Mouse (Mus musculus) induced T-regulatory cell, adult 2 months (primary cell): Measurements from ENCODE around the gene Glis3.

Experiments used
- DNase-seq: peaks from one replicate; pipeline ENCODE4 v3.0.0-alpha.2; 2012; ENCODE audit warnings: low read depth

Gene Glis3

DNA sequence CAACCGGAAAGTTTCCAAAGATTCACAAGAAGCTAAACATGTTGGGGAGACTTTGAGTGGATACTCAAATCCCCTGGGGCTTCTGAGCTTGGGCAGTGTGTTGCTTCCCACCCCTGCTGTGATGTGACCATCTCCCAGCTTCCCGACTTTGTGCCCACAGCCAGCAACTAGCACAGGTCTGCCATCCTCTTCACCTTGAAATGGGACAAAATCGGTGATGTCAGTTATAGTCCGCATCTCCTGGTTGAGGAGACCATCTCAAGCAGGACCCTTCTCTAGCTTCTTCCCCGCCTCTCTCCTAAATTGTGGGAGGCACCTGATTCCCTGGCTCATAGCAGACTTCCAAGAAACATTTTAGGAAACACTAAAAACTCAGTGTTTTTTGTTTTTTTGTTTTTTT is 352.3 kb downstream of the Glis3 start:
- DNase-seq, result no peak

DNA sequence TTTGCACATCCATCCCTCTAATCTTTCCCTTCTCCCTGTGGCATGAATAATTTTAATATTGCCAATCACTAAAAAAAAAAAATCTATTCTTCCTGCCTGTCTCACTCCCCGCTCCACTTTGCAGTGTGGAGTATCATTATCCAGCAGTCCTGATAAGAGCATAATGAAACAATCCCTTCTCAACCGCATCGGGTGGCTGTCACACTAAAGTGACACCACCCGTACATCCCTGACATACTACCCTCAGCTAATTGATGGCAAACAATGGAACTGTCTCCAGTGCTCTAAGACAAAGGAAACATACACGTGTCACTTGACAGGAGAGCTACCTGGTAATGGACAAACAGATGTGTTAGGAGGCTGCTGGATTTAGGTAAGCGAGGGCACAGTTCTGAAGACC is 373.8 kb downstream of the Glis3 start:
- DNase-seq, result no peak

DNA sequence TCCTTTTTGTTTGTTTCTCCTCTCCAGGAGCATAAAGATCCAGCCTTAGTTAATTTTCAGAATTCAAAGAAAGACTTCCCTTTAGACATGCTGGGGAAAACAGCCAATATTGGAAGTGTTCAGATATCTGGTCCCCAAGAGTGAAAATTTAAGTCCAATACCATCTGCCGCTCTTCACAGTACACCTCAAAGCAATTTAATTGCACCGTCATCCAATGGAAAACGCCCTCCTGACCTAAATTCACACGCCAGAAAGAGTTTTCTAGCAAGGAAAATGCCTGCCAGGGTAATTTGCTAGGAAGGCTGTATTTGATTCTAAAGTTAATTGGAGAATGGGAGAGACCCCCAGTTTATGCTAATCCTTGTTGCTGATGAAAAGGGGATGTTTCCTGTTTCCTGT is 374.4 kb downstream of the Glis3 start:
- no peak for DNase-seq

DNA sequence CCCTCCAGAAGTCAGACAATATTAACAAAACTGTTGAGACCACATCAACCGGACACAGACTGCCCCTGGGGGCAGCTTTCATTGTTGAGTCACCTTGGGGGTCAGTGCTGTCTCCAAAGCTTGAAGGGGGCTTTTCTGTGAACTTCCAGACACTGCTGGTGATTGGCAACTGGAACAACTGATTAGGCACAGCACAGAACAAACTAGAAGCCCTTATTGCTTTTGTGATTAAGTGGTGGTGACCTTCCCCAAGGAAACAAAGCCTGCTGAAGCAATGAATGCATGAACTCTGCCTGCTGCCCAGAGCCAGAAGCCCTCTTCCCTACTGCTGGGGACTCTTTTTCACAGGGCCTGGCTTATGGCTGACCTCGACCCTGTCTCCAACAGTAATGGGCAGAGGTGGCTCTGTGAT is 377.0 kb downstream of the Glis3 start:
- no peak for DNase-seq

DNA sequence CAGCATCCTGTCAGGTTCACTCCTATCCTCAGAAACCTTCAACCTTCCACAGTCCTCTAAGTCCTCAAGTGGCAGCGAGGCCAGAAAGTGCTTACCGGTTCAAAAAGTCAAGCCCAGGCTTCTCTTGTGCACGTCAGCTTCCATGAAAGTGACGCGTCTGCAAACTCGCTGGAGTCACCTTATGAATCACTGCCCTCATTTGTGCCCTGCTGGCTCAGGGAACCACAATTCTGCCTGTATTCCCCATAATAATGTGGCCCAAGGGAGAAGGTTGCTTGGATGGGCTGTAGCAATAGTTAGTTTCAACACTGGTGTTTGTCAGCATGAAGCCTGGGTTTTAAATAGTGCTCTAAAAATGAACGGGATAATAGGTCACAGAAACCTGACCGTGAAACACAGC is 379.7 kb downstream of the Glis3 start:
- DNase-seq, result no peak

DNA sequence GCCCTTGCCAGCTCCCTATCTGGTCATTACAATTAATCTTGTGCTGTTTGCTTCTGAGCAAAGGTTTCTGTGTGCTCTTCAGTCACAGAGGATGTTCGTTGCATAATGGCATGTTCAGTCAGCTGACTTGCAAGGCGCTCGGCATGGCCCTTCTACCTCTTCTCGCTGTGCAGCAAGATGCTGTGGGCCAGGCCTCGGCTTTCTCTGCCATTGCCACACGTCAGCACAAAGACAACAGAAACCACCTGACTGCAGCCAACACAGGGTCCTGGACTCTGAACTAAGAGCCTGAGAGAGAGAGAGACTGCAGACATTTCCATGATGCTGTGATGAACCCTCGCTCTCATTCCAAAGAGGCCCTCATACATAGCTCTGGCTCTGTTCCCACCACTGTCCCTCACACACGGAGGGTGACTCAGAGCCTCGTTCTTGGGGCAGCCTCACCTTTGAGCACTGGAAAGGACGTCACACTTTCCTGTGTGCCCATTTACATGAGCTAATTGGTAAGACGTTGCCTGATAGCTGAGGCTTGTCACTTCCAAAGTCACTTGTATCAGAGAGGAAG is 380.6 kb downstream of the Glis3 start:
- no peak for DNase-seq

DNA sequence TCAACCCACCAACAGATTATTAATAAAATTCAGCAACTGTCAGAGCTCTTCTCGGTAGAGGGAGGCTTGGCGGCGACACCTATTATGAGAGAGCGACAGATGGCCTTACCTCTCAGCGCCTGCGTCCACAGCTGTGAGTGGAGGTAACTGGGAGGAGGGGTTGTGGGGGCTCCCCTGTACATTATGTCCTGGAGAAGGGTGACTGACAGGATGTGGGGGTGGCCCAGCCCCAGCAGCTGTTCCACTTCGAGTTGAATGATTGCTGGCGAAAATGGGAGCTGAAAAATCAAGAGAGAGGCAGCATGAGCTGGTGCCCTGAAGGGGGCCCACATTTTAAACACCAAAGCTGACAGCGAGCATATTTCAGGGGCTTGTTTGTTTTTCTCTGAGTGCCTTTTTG is 381.2 kb downstream of the Glis3 start:
- DNase-seq, result no peak

DNA sequence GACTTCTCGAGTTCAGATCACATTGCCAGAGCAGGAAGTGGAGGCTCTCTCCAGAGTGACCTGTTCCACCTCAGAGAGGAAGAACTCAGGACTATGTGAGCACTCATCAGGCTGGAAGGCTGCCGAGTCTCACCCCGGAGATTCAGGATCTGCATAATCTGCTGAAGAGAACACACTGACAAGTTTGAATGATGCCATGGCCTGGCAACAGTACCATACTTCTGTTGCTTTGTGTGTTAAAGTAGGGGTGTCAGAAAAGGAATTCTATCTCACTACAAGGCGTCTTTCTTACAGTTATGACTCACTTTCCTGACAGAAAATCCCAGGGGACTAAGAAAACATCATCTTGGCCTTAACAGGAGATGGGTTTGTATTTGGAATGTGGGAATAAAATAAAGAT is 388.3 kb downstream of the Glis3 start:
- no peak for DNase-seq

DNA sequence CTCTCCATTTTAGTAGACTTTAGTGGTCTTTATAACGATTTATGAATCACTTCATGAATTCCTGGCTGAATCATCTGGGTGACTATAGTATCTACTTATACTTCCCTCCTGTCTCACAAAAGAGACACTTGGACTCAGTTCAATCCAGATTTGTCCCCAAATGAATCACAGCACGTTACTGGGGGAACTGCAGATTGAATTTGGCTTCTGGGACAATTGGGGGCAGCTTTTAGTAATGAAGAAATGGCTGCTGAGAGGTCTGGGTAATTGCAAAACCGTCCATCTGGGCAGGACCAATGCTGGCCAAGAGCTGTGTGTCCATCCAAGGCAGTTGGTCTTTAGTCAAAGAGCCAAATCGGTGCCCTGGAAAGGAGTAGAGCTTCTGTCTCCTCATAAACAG is 390.4 kb downstream of the Glis3 start:
- no peak for DNase-seq

DNA sequence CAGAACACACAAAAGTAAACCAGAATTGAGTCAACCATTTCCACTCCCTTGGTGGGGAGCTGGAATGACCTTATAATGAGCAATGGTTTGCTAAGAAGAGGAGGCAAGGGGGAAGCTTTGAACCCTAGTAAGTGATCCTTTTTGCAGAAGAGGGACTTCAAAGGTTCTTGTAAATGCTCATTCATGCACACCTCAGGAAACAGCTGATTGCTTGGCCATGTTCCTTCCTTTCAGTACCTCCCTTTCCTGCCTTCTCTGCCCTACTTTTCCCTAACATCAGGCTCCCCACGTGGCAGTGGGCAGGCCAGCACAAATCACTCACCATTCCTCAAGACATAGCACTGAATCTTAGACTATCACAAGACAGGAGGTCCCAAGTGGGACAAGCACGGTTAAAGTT is 392.4 kb downstream of the Glis3 start:
- DNase-seq, result no peak

DNA sequence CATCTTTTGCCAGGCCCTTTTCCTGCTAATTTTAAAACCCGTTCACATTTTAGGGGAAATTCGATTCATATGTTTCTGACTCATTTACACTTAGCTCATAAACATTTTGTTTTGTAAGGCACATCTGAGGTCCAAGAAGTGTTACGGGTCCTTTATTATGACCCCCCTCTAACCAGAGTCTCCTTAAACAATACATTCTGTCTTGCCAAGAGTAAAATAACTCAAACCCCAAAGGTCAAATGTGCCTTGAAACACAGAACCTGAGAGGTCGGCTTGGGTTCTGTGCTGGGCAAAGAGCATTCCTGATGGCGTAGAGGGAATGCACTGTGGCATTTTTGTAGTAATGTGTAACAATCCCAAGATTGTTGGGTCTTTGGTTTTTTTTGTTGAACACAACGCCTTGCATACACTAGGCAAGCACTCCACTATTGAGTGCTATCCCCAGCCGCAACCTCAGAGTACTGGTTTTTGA is 395.7 kb downstream of the Glis3 start:
- DNase-seq, result no peak

DNA sequence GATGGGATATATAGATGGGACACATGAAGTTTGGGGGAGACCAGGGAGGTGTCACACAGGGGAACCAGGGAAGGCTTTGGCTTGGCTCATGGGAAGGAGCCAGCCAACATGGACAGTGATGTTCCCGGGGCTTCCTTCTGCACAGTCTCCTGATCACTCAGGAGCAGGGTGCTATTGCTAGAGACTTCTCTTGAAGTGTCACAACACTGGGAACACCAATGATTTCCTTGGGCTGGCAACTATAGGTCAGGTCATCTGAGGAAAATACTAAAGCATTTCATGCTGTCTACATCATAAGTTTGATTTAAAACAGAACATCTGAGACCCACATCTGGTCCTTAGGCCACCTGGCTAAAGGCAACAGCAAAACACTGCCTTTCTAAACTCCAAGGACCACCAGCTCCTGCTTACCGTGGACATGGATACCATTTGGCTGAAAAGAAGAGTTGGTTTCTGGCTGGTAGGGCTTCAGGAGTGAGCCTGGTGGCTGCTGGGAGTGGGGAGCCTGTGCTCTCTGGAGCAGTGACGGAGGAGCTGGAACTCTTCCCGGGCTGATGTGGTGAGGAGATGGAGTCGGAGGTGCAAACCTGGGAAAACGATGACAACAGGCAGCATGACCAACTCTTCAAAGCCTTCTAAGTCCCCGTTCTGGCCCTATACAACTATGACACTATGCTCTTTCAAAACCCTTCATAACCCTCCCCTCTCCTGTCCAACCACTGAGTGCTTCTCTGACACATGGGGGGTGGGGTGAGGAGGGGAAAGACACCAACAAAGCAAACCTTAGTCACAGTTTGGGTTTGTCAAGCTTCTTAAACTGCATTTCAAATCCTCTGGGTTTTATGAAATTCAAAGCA is 396.4 kb downstream of the Glis3 start:
- no peak for DNase-seq

DNA sequence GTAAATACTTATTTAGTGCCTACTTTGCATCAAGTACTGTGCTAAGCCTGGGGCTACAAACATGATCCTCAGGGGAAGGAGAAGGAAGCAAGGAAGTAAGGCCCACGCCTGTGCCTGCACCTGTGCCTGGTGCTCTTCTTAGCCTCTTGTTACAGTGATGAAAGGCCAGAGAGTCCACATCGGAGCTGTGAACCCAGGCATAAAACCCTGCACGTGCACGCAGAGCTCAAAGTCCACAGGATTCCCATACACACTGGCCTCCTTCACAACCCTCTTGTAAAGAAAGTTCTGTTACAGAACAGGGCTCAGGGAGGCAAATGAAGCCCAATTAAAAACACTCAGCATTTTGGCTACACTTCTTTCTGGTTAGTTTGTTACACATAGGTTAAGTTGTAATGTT is 398.5 kb downstream of the Glis3 start:
- DNase-seq, result no peak

DNA sequence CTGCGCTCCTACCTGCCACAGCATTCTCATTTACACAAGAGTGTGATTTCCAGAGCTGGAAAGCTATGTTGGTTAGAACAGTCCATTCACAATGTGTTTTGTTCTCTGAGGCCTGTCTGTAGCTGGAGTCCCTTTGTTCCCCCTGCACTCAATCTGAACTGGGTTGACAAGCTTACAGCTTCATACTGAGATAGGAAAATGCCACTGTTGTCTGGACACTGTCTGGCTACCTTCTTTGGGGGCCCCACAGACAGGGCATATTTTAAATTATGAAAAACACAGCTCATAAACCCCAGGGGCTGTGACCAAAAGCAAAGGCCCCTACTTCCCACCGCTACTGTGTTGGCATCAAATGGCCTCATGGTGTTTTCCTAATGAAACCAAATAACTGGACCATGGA is 402.8 kb downstream of the Glis3 start:
- DNase-seq, result no peak

DNA sequence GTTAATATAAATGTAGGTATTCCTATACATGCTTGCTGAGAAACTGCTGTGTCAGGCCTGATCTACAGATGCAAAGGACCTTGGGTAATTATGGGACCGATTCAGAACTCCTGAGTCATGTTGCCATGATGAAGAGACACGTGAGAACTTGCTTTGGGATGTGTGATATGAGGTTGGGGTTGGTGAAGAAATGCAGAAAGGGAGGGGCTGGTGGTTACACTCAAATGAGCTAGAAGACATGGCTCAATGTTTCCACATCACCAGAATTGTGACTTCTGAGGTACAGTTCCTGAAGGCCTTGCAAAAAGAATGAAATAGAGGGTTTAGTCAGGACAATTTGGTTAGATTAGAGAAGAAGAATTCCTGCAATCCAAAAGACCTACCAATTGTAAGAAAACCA is 405.4 kb downstream of the Glis3 start:
- DNase-seq, result no peak

DNA sequence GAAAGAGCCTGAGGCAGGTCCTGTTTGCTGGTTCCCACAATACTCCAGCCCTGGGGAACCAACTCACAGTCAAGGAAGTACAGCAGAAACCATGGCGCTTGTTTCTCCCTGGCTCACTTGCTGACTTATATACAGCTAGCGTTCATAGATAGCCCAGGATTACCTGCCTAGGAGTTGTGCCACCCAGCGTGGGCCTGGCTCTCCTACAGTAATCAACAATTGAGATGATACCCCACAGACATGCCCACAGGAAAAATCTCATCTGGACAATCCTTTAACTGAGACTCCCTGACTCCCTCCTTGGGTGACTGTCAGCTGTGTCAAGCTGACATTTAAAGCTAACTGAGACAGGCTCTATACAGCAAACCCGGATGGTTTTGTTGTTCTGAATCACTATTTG is 405.9 kb downstream of the Glis3 start:
- DNase-seq, result no peak

DNA sequence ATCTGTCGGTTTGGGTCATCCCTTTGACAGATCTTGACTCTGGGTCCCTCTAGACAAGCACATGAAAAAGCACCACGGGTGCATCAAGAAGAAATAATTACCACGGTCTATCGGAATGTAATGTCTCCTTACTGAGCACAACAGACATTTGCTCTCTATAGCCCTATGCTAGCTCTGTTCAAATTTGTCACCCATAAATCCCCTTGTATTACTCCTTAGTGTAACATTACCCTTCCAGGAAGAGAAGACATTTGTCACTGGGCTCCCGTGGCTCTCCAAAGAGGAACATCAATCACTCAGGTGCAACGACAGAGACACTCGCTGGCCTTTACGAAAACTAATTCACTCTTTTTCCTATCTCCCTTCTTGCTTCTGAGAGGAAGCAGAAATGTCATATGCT is 413.0 kb downstream of the Glis3 start:
- DNase-seq, result no peak

DNA sequence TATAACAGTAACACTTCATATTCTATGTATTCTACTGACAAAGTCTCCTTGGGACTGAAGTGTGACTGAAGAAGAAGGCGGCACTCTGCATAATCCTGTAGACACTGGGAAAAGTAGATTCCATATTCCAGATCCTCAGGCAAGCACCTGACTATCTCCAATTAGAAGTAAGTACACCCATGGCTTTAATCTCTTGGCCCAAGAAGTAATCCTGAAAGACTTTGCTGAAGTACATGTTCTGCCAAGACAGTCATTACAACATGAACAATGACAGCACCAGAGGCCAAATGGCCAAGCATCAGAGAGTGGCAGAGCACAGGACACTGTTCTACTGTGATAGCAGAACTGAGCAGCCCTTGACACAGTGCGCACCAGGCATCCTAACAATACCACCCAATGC is 414.1 kb downstream of the Glis3 start:
- DNase-seq, result no peak

DNA sequence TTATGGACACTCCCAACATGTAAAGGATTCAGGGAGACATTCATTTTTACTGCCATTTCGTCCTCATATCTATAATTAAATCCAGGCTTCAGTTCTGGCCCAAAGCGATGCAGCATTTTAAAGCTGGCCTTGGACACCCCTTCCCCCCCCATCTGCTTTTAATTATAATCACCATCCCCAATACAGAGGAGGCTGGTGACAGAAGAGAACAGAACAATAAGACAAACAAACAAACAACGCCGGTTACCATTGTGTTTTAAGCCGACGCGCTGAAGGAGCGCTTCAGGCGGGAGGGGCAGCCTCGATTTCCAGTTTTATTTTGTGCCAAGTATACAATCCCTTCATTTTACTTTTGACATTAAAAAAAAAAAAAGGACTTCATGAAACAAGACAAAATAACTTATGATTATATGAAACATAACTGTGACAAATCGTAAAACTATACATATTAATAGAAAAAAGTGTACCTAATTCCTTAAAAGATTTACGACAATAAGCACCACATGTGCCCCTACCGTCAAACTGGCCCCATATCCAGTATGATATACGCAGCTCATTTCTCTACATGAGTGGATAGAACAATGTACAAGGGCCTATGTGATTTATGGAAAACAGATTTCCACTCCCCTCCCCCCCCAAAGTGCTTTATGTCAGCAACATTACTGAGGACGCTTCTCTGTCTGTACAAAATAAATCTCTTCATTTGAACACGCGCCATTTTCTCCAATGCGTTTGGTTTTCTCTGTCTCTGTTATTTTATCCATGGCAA is 420.8 kb downstream of the Glis3 start:
- DNase-seq, result no peak

DNA sequence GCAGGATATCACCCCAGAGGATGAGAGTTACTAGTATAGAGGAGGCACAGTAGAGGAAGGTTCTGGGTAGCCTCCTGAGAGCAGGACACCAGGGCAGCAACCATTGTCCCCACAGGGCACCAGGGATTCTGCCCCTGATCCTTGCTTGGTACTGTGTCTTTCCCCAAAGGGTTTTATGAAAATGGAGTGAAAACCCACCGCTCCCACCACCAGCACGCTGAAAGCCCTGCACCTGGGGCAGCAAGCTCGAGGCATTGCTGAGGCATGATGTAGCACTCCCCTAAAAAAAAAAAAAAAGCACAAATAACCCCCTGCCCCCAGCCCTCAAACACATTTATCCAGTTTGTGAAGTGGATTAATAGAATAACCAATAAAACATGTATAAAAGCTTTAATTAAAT is 421.4 kb downstream of the Glis3 start:
- DNase-seq, result no peak

DNA sequence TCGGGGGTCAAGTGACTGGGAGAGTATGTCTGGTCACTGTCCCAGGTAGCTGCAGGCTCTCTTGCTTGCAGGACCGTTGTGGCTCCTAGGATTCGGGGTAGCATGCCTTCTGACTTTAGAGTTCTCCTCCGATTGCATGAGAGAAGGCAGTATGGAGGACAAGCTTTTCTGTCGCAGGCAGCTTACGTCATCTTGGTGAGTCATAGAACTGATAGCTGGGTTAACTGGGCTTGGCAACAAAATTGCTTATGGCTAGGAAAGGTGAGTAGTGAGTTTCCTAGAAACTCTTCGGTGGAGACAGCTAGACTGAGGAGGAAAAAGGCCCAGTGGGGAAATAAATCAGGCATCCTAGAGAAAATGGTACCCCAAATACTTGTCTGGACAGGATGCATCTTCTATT is 432.5 kb downstream of the Glis3 start:
- DNase-seq, result no peak

DNA sequence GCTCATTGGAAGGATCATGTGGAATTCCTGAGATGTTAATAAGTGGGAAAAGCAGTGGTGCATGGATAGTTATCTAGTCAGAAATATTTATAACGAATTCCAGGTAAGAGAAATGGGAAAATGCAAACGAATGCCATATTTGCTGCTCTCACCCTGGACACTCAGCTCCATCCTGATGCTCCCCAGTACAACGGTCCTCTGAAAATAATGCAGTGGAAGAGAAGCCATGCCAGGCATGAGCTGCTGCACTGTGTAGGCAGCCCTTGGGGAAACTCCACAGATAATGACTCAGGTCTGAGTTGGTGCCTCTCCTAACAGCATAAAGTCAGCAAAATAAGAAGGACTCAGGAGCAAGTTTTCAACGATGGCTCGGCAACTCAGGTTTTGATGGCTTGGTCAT is 433.7 kb downstream of the Glis3 start:
- DNase-seq, result no peak

DNA sequence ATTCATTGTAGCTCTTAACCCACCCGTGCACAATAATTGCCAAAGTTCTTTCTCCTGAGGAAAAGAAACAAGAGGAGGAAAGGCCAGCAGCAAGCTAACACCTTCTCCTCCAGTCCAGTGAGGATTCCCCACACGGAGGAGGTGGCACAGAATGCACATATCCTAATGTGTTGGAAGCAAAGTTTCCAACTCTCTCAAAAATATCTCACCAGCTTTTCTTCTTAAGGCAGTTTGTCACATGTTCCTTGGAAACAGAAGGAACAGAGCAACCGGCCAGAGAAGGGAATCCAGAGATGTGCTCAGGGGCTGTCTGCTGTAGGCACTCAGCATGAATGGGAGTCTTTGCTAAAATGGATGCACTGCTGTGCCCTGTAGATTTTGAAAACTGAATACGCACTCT is 441.8 kb downstream of the Glis3 start:
- no peak for DNase-seq
